Mouse (Mus musculus) cerebellum, adult 18-20 months (tissue): ENCODE measurements around the gene Fam83g.

Experiments
- DNase-seq, 2 experiments: peaks; one replicate each; pipeline ENCODE4 v3.0.0; 2021

The Fam83g gene

GRCm38 (mm10) chr11:61719387-61719786 is 35.5 kb downstream of the Fam83g start:
- no peak for DNase-seq

DNA sequence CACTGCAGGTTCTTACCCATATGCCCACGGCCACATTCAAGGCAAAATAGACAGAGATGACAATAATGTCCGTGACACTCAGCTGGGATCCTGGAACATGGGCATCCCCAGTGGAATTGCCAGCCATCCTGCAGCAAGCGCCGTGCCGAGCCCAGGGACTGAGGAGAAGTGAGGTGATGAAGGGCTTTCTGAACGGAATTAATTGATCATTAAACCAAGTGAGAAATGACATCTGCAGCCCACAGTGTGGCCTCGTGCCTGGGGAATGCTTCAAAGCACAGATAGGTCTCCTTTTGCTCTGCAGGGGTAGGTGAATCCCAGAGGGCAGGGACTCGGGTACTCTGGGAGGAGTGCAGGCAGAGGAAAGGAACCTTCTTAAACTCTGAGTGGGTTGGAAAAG is 35.9 kb downstream of the Fam83g start:
- no peak for DNase-seq

DNA sequence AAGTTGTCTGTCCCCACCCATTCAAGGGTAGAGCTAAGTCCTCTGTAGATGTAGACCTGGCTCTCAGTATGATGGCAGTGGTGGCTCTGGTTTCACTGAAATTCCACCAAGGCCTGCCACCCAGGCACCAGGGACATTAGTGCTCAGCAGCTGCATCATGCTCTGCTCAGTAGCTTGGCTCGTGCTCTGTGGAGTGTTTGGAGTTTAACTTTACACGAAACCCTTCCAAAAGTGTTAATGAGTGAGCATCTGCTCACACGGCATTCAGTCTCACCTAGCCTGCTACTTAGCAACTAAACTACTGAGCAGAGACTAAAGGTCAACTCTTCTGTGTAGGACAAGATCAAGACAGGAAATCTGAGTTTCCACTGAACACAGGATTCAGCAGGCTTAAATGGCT is 36.7 kb downstream of the Fam83g start, which contains the start of gene Slc5a10:
Gene Slc5a10, minus strand, starts transcription at position 191 of the 400 bp plus-strand sequence.
- DNase-seq: no peak

GRCm38 (mm10) chr11:61722077-61722476 is 38.2 kb downstream of the Fam83g start:
- no peak for DNase-seq

DNA sequence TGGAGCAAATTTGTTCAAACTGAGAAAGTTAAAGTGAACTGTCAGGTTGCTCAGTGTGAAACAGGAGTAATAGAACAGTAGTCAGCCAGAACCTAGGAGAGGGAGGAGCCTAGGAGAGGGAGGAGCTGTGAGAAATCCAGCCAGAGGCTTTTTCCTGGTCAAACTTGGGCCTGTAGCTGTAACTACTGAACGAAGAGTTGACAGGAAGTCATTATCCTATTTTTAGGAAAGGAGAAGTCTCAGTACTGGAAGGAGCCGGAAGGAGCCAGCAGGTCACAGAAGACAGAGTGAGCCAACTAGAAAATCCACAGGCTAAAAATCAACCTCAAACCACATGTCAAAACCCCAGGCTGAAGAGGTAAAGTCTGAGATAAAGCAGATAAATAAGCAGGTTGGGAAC is 44.1 kb downstream of the Fam83g start:
- DNase-seq: no peak

GRCm38 (mm10) chr11:61732672-61733071 is 48.8 kb downstream of the Fam83g start:
- no peak for DNase-seq

DNA sequence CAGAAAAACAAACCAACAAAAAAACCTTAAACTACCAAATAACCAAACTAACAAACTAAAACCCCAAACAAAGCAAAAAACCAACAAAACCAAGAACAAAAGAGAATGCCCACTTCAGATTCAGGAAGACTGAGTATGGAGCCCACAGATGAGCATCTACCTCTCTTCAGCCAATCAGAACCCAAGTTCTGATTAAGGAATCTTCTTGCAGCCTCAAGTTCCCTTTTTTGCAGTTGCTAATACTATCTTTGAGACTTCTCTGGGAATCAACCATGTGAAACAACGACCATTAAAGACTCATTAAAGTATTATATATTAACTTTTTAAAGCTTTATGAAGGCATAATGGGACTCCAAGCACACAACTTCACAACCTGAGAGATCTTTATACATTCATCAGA is 53.4 kb downstream of the Fam83g start:
- DNase-seq: no peak

GRCm38 (mm10) chr11:61740500-61740899 is 56.6 kb downstream of the Fam83g start:
- no peak for DNase-seq

GRCm38 (mm10) chr11:61743768-61744167 is 59.9 kb downstream of the Fam83g start:
- DNase-seq: no peak

- no peak for DNase-seq
These were observed 60.6 kb downstream of the Fam83g start for GRCm38 (mm10) chr11:61744460-61744859.

GRCm38 (mm10) chr11:61745781-61746180 is 61.9 kb downstream of the Fam83g start:
- no peak for DNase-seq

GRCm38 (mm10) chr11:61747161-61747560 is 63.3 kb downstream of the Fam83g start:
- DNase-seq: no peak

DNA sequence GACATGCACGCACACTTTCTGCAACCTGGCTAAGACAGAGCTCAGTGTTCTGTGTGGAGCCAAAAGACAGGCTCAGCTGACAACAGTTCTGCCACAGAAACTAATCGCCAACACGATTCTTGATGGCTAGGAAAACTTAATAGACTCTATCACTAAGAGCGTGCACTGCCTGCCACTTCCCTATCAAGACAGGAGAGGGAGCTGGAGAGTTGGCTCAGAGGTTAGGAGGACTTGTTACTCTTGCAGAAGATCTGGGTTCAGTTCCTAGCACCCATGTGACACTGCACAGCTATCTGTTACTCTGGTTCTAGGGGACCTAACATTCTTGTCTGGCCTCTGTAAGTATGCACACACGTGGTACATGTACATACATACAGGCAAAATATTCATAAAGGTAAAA is 67.7 kb downstream of the Fam83g start:
- no peak for DNase-seq

DNA sequence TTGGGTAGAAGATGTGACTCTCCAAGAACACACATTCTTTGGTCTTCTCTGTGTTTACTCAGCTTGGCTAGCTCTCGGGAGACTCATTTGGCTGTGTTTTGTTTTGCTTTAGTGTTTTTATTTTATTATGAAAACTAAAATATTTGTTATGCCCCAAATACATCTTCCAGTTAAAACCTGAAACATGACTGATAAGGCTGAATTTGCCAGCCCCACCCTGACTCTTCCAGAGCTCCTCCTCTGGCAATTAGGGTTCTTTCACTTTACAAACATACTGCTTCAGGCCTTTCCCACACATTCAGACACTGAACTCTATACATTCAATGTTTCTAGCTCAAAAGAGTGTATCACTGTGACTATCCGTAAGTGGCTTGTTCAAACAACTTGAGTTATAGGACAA is 73.3 kb downstream of the Fam83g start:
- DNase-seq: no peak
